Mouse (Mus musculus): ENCODE results near the gene Ttc7b.
A peak's percentile ranks its signal among the peaks of the same experiment; 100 is the strongest.

Gene Ttc7b

DNA sequence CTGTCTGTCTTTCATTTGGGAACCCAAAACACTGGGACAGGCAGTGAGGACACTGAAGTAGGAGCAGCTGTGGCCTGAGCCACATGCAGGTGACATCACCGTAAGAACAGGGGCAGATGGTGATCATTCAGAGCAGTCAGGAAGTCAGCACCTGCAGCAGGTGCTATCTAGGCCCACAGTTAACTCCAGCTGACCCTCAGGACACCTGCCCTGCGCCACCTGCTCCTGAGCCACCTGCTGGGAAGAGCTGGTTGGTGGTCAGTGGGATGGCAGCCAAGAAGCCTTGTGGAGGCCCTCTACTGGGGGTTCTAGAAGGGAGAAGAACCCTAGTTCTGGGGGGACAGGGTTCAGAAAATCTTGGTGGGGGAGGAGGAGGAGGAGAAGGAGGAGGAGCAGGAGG is 216.3 kb downstream of the Ttc7b start:
- DNase-seq (ENCODE audit: low spot score) = no peak

GRCm38 (mm10) chr12:100303141-100303540 is 217.5 kb downstream of the Ttc7b start:
- no peak for DNase-seq (ENCODE audit: low spot score)

DNA sequence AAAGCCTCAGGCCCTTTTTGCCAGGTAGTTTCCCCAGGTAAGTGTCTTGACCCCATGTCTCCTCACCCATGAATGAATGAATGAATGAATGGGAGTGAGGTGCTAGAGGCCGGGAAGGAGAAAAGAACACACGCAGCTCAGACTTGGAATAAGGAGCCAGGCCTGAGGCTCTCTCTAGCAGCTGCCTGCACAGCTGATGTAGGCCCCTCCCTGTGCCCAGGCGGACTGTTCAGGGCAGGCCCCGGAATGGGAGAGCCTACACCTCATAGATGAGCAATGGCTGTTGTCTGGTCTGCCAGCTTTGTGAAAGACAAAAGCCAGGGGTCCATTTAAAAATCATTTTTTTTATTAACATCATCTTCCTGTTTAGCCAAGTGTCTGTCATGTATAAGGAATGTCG is 220.2 kb downstream of the Ttc7b start:
- DNase-seq (ENCODE audit: low spot score) = no peak

DNA sequence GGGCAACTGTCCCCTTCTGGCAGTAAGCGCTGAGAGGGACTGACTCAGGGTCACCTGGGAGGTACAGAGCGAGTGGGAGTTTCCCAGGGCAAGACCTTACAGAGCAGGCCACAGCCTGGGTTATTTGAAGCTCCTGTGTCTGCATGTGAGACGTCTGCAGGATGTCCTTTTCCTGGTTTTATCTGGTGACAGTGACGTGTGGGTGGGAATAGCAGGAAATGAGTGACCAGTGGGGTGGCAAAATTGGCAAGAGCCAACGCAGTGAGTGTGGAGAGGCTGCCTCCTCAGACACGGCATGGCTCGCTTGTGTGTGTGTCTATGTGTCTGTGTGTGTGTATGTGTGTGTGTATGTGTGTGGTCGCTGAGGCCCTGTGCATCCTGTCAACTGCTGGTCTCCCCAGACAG is 221.3 kb downstream of the Ttc7b start:
- DNase-seq (ENCODE audit: low spot score) = no peak

DNA sequence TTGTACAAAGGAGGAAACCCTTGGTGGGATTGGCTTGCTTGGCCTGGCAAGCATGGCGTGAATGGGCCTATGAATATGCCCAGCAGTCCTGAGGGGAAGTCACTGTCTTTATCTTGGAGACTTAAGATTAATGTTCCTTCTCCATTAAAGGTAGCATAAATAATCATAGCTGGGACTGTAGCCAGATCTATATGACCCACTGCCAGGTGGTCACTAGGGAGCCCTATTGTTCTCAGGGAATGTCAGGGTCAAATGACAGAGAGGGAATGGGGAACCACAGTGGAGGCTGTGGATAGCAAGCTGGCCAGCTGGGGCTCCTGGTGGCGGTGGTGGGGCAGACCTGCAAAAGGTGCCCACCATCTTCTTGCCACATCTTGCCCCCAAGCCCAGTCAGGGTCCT is 221.8 kb downstream of the Ttc7b start:
- DNase-seq (ENCODE audit: low spot score) = no peak

GRCm38 (mm10) chr12:100297961-100298360 is 222.7 kb downstream of the Ttc7b start:
- DNase-seq (ENCODE audit: low spot score) = no peak

DNA sequence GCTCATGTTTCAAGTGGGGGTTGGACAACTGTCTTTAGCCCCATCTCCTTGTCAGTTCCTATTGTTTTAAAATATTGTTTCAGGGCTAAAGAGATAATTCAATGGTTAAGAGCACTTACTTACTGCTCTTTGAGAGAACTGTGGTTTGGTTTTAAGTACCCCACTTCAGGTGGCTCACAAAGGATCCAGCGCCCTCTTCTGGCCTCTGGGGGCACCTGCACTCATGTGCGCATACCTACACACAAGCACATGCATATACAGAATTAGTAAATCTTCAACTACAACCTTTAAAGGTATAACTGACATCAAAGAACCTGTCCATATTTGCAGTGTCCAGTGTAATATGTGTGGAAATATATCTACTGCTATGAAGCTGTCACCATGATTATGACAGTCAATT is 226.2 kb downstream of the Ttc7b start:
- no peak for DNase-seq (ENCODE audit: low spot score)

- no peak for DNase-seq (ENCODE audit: low spot score)
These were observed 226.7 kb downstream of the Ttc7b start for GRCm38 (mm10) chr12:100293956-100294355.

GRCm38 (mm10) chr12:100290711-100291685 is 229.6 kb downstream of the Ttc7b start:
- no peak for DNase-seq (ENCODE audit: low spot score)

DNA sequence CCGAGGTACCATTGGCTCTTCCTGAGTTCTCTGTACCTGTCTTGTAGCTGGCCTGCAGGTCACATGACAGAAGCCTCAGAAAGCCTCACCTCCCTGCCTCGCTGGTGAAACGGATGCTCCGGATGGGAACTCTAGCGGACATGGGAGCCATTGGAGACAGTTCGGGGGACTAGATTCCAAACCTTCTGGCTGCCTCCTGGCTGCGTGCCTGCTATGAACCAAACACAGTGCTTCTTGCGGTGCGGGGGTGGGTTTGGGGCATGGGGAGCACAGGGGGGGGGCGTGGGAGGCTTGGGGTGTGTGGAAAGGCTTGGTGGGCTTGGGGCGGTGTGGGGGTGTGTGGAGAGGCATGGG is 230.5 kb downstream of the Ttc7b start:
- DNase-seq (ENCODE audit: low spot score) = no peak

- DNase-seq (ENCODE audit: low spot score) = peak; percentile 55
These were observed 231.1 kb downstream of the Ttc7b start for GRCm38 (mm10) chr12:100289267-100290177.

DNA sequence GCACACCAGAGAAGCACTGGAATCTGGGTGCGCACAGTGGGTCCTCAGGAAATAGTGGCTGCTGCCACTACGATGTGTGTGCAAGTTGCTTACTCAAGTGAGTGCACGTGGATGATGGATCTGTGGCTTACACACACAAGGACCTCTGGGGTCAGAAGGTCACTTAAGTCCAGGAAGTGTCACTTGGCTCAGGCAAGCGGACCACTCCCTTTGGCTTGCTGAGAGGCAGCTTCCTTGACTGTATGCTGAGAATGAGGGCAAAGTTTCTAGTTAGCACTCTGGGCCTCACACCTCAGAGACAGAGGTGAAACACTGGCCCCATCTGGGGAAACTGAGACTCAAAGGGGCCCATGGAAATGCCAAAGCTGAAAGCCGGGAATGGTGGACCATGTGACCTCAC is 232.6 kb downstream of the Ttc7b start:
- DNase-seq (ENCODE audit: low spot score) = peak; percentile 56

DNA sequence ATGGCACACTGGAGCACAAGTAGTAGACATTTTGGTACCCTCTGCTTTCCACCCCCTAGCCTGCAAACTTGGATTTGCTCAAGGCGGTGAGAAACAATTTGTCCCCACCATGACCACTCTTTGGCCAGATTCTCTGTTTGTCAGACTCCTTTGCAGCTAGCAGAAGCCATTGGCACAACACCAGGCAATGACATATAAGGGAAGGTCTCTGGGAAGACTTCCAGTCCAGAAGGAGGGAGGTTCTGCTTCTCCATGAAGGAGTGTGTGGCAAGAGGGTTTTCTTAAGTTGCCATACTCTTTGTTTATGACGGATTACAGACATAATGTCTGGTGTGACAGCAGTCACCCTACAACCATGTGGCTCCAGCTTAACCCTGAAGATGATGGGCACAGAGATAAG is 233.1 kb downstream of the Ttc7b start:
- DNase-seq (ENCODE audit: low spot score) = no peak

GRCm38 (mm10) chr12:100283283-100283682 is 237.3 kb downstream of the Ttc7b start:
- no peak for DNase-seq (ENCODE audit: low spot score)

DNA sequence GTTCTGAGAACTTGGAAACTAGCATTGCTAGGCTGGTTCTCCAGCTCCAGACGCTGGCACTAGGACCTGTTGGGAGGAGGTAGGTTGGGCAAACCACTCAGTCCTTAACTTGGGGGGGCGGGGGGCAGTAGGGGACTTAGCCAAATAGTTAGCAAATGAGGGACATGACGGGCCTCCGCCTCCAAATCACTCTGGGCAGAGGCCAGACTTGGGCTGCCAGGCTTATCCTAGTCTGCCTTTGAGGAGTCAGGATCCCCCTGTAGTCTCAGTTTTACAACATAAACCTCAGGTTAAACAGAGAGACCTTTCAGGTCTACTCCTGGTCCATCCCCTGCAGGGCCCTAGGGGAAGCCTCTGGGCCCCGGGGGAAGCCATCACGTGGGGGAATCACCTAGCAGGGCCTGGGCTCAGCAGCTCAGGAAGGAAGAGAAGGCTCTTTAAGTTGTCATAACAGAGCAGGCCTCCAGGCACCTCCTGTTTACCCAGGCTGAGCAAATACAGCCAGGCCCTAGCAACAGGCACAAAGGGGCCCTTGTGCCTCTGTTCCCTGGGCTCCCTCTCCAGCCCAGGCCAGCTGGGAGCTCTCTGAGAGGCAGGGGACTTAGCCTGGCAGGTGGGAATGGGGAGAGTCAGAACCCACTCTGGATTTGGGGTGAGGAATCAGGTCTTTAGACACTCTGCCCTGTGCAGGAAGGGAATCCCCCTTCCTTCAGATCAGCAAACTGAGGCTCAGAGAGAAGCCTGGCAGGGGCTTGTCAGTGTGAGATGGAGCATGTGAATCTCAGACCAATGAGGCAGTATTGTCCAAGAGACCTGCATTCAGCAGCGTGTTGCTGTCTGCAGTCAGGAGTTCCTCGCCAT is 238.4 kb downstream of the Ttc7b start:
- peak; percentile 73 for DNase-seq (ENCODE audit: low spot score)

DNA sequence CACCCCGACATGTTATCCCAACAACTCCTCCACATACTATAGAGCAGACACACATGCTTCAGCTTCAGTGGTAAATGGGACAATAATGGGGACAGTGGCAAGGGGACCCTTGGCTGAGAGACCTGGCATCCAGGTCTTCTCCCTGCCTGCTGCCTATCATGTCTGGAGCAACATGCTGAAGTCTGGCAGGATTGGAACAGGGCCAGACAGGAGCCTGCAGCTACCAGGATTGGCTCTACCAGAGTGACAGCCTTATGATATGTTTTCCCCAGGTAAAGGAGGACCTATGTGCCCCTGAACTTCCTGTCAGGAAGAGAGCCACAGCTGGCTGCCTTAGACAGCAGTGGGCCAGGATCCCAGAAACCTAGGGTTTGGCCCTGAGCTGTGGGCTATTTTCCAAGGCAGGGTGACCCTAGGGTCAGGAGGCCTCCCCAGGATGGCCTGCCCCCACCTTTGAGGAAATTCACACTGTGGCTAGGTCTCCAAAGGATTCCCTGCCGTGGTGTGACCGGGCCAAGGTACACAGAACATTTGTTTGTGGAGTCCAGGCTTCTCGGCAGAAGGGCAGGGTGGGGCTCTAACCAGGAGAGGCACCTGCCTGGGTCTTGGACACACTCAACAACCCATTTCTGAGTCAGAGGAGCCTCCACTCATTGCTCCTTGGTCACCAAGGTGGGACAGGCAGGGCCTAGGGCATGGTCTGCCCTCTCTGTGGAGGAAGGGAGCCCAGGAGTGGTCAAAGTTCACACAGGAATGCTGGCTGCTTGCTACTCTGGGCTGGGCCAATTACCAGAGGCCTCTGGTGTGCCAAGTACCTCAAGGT is 239.4 kb downstream of the Ttc7b start:
- peak; percentile 52 for DNase-seq (ENCODE audit: low spot score)

GRCm38 (mm10) chr12:100279898-100280297 is 240.7 kb downstream of the Ttc7b start:
- DNase-seq (ENCODE audit: low spot score) = no peak

DNA sequence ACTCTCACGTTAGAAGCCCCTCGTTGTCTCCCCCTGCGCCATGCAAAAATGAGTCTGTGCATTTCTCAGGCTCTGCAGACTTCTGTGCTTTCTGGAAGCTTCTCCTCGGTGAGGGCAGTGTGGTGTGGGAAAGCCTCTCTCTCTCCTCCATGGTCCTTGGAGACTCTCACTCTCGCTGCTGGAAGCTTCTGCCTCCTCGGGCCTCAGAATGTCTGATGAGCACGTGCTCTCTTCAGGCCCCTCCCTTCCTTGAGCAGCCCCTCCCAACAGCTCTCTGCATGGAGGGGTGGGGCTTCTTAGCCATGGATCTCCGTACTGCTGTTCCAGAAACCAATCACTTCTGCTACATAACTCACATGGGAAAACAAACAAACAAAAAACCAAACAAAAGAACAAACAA is 242.3 kb downstream of the Ttc7b start:
- DNase-seq (ENCODE audit: low spot score) = no peak

- no peak for DNase-seq (ENCODE audit: low spot score)
These were observed 243.1 kb downstream of the Ttc7b start for GRCm38 (mm10) chr12:100277534-100277905.

- DNase-seq (ENCODE audit: low spot score) = no peak
These were observed 243.8 kb downstream of the Ttc7b start for GRCm38 (mm10) chr12:100276607-100277533.

Measured in yolk sac, embryonic 10.5 days (tissue).